Mouse (Mus musculus): ENCODE measurements at regions not wholly inside any gene's neighbourhood (a gene's known extent, or its start where the extent isn't known, plus 50 kb on each side); places are given as distances from the start of the nearest gene placed in this dataset.

GRCm38 (mm10) chr3:35043705-35044104, 393.5 kb downstream of the Sox2 start:
- TF ChIP-seq CTCF (IDR thresholded peaks at IDR 0.05) (no peak), POLR2A (IDR thresholded peaks at IDR 0.05; ENCODE audit: insufficient read depth, low read depth, low read length) (no peak), EP300 (IDR thresholded peaks at IDR 0.05; ENCODE audit: insufficient read depth, low read depth, low read length) (no peak)

Data from heart, adult 2 months (tissue).